Mouse (Mus musculus) brain, embryonic 14.5 days (tissue): ENCODE data around the gene Dnajb6.

Experiments
- CTCF ChIP-seq: fragments of 200-500 bp; IDR thresholded peaks from 2 replicates; pipeline ENCODE4 v1.5.1; 2012; ENCODE audit warnings: inconsistent platforms, mild to moderate bottlenecking, moderate library complexity, borderline replicate concordance; ENCODE audit not compliant: insufficient read depth, insufficient read length; ENCODE audit errors: extremely low read depth
- POLR2A ChIP-seq: fragments of 200-500 bp; IDR thresholded peaks from 2 replicates; pipeline ENCODE4 v1.6.1; 2012; ENCODE audit warnings: mild to moderate bottlenecking, inconsistent platforms, borderline replicate concordance; ENCODE audit not compliant: poor library complexity, insufficient read depth, insufficient read length, severe bottlenecking; ENCODE audit errors: extremely low read depth

DNA sequence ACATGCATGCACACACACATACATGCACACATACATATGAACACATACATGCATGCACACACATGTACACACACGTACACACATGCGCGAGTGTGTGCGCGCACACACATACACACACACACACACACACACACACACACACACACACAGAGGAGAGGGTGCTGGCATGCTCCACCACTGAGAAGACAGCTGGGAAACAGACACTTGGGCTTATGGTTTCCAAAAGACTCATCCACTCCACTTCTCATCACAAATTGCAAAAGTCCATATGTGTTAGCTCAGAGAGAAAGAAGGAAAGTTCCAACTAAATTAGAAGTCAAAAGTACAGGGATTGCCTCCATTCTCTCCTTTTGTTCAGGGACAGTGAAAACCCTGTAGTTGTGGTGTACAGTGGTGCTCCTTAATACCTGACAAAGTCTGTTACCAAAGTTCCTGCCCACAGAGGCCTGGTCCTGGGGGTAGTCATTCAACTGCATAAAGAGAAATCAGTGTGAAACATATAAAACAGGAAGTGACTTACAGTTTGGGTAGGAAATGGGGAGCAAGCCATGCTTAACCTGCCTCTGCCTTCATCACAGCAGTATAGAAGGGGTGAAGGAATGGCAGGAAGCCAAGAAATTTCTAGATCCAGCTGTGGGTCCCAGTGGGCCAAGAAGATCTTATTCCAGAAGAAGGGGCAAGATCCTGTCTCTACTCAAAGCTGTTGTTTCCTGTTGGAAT is 81.2 kb downstream of the Dnajb6 start:
- TF ChIP-seq POLR2A (no peak), CTCF (no peak)
